Mouse (Mus musculus) ES-E14 (cell line): Measurements from ENCODE around the gene Ext2.

Experiments used
- CHD2 ChIP-seq: IDR thresholded peaks from 2 replicates; pipeline ENCODE4 v1.6.1; 2014; ENCODE audit warnings: mild to moderate bottlenecking, low read depth, low read length, inconsistent platforms
- HCFC1 ChIP-seq: IDR thresholded peaks from 2 replicates; pipeline ENCODE4 v1.6.1; 2012; ENCODE audit warnings: low read length, inconsistent platforms, borderline replicate concordance; ENCODE audit not compliant: insufficient read depth
- MAFK ChIP-seq: IDR thresholded peaks from 2 replicates; pipeline ENCODE4 v1.6.1; 2014; ENCODE audit warnings: mild to moderate bottlenecking, low read depth, low read length, inconsistent platforms; ENCODE audit not compliant: insufficient read depth
- ZC3H11A ChIP-seq: IDR thresholded peaks from 2 replicates; pipeline ENCODE4 v1.6.1; 2012; ENCODE audit warnings: low read depth, mild to moderate bottlenecking, inconsistent platforms, low read length, borderline replicate concordance
- ZNF384 ChIP-seq: IDR thresholded peaks from 2 replicates; pipeline ENCODE4 v1.6.1; 2012; ENCODE audit warnings: low read depth, low read length, inconsistent platforms

DNA sequence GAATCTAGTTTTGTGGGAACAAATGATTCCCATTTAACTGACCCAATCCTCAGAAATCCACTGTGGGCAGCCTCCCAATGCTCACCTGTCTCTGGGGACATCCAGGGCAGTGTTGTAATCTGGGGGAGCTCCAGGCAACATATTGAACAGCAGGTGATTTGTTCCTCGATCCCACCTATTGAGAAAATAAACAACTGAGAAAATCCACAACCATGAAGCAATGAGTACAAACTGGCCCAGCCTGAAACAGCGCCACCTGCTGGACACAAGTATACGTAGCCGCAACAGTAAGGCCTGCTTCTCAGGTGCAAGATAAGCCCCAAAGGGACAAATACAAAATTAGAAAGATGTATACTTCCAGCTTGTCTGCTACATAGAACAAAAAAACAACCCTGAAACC is 10.6 kb downstream of the Ext2 start:
- TF ChIP-seq MAFK = no peak
- no peak for TF ChIP-seq ZNF384
- TF ChIP-seq ZC3H11A = no peak
- no peak for TF ChIP-seq HCFC1
- no peak for TF ChIP-seq CHD2
